8 mouse cellular contexts compared by ENCODE assay signal in the genomic region with DNA sequence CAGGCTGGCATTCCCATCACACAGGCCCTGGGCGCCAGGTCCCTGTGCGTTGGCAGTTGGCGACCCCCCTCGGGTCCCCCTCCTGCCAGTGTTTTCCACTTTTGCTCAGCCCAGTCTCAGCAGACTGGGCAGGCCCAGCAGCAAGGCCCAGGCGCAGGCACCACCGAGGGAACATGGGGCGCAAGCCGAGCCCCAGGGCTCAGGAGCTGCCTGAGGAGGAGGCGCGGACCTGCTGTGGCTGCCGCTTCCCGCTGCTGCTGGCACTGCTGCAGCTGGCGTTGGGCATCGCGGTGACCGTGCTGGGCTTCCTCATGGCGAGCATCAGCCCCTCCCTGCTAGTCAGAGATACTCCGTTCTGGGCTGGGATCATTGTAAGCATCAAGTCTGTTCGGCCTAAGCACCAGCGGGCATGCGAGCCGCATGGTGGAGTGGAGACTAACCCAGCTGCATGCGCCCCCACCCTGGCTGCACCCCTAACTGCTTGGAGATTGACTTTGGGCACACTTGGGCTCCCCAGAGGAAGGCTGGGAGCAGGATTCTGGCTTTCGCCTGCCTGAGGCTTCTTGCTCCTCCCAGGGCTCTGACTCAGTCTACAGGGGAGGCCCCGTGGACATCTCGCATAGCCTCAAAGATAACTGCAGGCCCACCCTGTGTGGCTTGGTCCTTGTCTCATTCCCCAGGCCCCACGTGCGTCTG. TPM values are rescaled to one million over a fixed set of nuclear protein-coding genes. Genes with fewer than 3 reads are reported as not detected.
DNase-seq lines count a peak whose midpoint lies in the region; ATAC-seq and TF ChIP-seq lines count a peak whose summit lies in the region.

No protein-coding gene starts in this region.

- TF ChIP-seq POLR2A in lung, adult 2 months (IDR thresholded peaks at IDR 0.05; ENCODE audit: borderline replicate concordance, extremely low read depth, low read depth, low read length): peak; percentile 81; the same call in 1 of the 2 replicates

- DNase-seq in NIH3T3 (ENCODE audit: low read depth): peak; percentile 85
- peak; percentile 89 to 91 for DNase-seq in cerebellum, postnatal 10 days
- DNase-seq in frontal cortex, postnatal 10 days (ENCODE audit: low spot score in 2 of 2): peak; percentile 65 to 68
- peak; percentile 27 for DNase-seq in layer of hippocampus, adult 9-10 months (ENCODE audit: low spot score)
- peak; percentile 68 for DNase-seq in lung, adult 2 months
- peak; percentile 68 for DNase-seq in ovary, postnatal 14 days (ENCODE audit: low spot score)

- peak overlapping the region; percentile 59 for H3K4me3 ChIP-seq in lung, adult 2 months (replicated peaks; ENCODE audit: extremely low read depth, low read depth, low read length)

- WGBS in lung, adult 2 months: 12% methylated on average over 28 of the region's 28 CpGs

- no peak for TF ChIP-seq CTCF in lung, adult 2 months (IDR thresholded peaks at IDR 0.05; ENCODE audit: insufficient read depth, low read length)

- ATAC-seq in hematopoietic stem cell, adult 5-6 weeks (replicated peaks in 1 of 2; ENCODE audit: insufficient read depth in 1 of 2, low FRiP score in 2 of 2, low TSS enrichment in 1 of 2, low read depth in 1 of 2, poor library complexity in 2 of 2, severe bottlenecking in 2 of 2): peak; percentile 57 to 60
- ATAC-seq in CD4-positive, CD25-positive, alpha-beta regulatory T cell, adult 4 months: no peak

- no peaks in the 10 kb centered on the region for H3K4me1 ChIP-seq in lung, adult 2 months (ENCODE audit: control insufficient read depth, insufficient read depth, low read length)

RNA-seq across cellular contexts. Expression of a gene that starts 2.7 kb away (rescaled TPM):
- total RNA-seq in hematopoietic stem cell, adult 5-6 weeks (2017): 0.05 TPM in 1 of 2 replicates, not detected in the other
- polyA plus RNA-seq in lung, adult 2 months (2012; rRNA removed): 7.0 and 10.1 TPM in 2 replicates
- polyA plus RNA-seq in CD4-positive, CD25-positive, alpha-beta regulatory T cell, adult 4 months (2017; shearing (Covaris generic)): not detected

Comparison
In these comparisons a context has a peak if more than half of its experiments do, and no peak if none do; other contexts are left out.
1. DNase-seq: peak in every context shown above with its lines; median percentile 90 in cerebellum, postnatal 10 days; 85 in NIH3T3; 68 in lung, adult 2 months; 68 in ovary, postnatal 14 days; 66 in frontal cortex, postnatal 10 days; 27 in layer of hippocampus, adult 9-10 months.